Mouse (Mus musculus) ovary, postnatal 36 days (tissue): ENCODE results near the gene Cd55.
"Not testable (repeated sequence)": the region's sequence is repeated elsewhere in the genome, so short reads cannot be mapped to it uniquely, and the experiment has no call there.

Experiments
- DNase-seq: peaks from one replicate; pipeline ENCODE4 v3.0.0; 2022; ENCODE audit warnings: low spot score, mixed read lengths

Cd55 gene

DNA sequence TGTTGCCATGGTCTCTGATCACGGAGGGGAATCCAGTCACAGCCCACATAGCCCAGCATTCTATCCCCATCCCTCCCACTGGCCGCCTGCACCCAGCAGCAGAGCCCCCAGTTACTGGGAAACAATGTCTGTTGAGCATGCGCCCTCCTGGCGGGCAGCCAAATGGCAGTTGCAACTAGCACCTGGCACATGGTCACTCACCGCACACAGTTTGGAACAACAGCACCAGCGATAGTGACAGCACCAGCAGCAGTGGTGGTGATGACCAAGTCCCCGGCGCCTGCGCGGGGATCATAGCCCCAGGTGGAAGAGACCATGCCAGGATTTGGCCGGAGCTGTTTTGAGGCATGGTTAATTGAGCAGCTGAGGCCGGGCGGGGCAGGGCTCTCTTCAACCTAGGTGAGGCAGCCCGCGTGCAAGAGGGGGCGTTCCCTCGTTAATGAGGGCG lies 39.9 kb downstream of the Cd55 start, which contains the start of gene Cd55b:
Gene Cd55b, minus strand, starts transcription at position 346 of the 448 bp plus-strand sequence.
- peak; percentile 32 for DNase-seq

DNA sequence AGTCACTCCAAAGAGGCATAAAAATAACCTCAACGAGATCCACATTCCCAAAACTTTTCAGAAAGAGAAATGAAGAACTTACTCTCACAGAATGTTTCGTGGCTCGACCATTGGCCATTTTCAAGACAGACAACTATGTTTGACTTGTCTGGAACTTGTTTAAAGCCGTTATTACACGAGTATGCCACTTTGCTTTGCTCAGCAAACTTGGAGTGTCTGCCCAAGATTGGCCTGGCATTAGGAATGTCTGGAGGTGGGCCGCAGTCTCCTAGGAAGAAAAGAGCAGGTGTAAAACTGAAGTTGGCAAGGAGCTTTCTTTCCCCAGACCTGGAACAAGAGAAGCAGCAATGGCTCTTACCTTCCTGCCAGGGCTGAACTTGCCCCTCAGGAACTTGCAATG lies 40.5 kb downstream of the Cd55 start:
- not testable (repeated sequence) for DNase-seq

DNA sequence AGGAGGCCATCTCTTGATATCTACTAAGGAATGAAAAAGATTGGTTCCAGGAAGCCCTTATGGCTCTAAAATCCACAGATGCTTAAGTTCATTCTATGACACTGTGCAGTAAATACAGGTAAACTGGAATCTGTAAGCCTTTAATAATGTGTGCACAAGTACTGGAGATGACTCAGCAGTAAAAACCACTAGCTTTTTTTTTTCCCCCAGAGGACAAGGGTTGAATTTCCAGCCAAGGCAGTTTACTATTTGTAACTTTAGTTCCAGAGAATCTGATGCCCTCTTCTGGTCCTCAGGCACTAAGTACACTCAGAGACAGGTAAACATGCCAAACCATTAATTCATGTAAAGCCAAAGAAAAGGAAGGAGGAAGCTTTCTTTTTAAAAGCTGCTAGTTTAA lies 65.4 kb downstream of the Cd55 start:
- not testable (repeated sequence) for DNase-seq
